Mouse (Mus musculus) gonadal fat pad, adult 2 months (tissue): ENCODE measurements around the gene Sh2b2. TPM values are rescaled to one million over a fixed set of nuclear protein-coding genes. Genes with fewer than 3 reads are reported as not detected.

Experiments used
- DNase-seq: peaks from one replicate; pipeline ENCODE4 v3.0.0-alpha.2; 2012; ENCODE audit warnings: low read depth
- polyA plus RNA-seq: library from polyadenylated mRNA; depleted of rRNA; stranded (reverse); fragments of >200 nt; gene quantifications from 2 replicates; pipeline ENCODE4 v1.2.3, GENCODE M21; 2012; rRNA removed

The Sh2b2 gene
- polyA plus RNA-seq, 1 experiment: 28.1 TPM

DNA sequence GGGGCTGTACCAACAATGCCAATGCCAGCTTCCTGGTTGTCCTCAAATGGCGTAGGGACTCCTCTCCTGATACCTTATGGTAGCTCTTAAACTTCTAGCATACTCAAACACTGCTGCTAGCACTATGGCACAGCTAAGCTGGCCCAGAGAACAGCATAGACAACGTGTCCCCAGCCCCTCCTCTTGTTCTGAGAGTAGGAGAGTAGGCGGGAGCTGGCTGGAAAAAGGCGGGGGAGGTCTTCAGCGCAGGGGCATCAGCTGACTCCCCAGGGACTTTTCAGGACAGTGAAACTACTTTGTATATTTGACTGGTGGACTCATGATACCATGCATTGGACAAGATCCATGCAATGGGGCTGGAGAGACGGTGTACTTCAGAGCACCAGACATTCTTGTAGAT is 64.3 kb downstream of the Sh2b2 start:
- no peak for DNase-seq

GRCm38 (mm10) chr5:136181197-136181596 is 65.2 kb downstream of the Sh2b2 start:
- DNase-seq: no peak

DNA sequence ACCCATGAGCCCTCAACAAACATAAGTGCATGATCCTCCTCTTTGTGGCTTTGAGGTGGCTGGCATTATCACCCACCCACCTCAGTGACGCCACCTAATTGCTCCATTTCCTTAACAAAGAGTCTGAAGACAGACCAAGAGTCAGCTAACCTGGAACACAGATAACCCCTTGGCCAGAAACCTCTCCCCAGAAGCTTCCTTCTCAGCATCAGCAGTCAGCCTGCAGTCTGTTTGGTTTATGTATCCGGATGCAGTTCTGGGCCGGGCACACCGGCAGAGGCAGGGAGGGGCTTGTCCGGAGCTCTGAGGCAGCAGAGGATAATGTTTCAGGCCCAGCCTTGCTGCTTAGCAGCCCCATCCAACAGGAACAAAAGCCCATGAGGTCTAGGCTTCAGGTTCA is 66.8 kb downstream of the Sh2b2 start:
- DNase-seq: no peak

GRCm38 (mm10) chr5:136173606-136174463 is 72.5 kb downstream of the Sh2b2 start:
- no peak for DNase-seq

GRCm38 (mm10) chr5:136172939-136173338 is 73.4 kb downstream of the Sh2b2 start:
- no peak for DNase-seq

DNA sequence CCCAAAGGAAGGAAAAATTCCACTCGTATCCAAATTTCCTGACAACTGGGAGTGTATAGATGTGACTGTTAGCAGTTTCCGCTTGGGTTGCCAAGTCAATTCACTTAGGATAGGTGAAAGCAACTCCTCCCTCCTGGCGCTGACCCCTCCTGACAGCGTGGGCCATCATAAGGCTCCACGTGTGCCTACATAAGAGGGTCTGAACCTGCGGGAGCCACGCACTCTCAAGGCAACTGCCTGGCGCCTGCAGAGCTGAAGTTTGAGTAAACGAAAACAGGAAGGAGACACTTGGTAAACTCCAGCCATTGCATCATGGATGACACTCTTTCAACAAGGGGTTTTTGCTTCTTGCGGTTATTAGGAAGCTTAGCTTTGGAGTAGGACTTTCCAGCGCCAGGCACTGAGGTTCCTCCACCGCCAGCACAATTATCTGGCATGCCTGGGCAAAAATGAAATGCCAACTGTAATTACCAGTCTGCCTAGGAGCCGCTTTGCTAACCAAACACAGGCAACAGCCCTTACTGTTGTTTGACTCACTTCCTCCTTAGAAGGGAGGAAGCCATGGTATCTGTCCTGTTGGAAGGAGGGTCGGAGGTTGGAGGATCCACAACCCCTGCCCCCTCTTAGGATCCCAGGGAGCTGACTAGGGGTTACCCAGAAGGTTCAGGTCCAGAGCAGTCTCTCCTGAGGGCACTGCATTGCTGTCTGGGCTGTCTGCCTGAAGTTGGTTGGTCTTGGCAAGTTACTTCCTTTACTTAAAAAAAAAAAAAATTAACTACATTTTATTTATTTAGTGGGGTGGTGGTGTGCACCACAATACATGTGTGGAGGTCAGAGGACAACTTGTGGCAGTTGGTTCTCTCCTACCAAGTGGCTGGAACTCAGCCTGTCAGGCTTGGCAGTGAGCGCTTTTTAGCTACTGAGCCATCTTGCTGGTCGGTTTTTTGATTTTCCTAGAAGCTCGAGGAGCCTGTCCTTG is 74.7 kb downstream of the Sh2b2 start:
- DNase-seq: no peak

- no peak for DNase-seq
Observed at GRCm38 (mm10) chr5:136170512-136171362, 75.6 kb downstream of the Sh2b2 start, which contains the start of gene Orai2. Gene Orai2, minus strand, starts transcription at chr5:136170713.

- no peak for DNase-seq
Observed at GRCm38 (mm10) chr5:136169626-136170511, 76.5 kb downstream of the Sh2b2 start.

Other genes with a start within 250 kb of the Sh2b2 start
- gene Upk3b, start 208.1 kb downstream of the Sh2b2 start, polyA plus RNA-seq: 29.6 and 32.1 TPM in 2 replicates
- gene Upk3bl, start 192.1 kb downstream of the Sh2b2 start, polyA plus RNA-seq: 0.99 and 1.1 TPM in 2 replicates
- 11.2 and 12.8 TPM in 2 replicates for gene Rasa4, start 162.6 kb downstream of the Sh2b2 start, polyA plus RNA-seq
- gene Polr2j, start 129.9 kb downstream of the Sh2b2 start, polyA plus RNA-seq: 91.4 and 107 TPM in 2 replicates
- 19.4 and 22.3 TPM in 2 replicates for gene Lrwd1, start 110.5 kb downstream of the Sh2b2 start, polyA plus RNA-seq
- 10.8 and 11.2 TPM in 2 replicates for gene Alkbh4, start 110.4 kb downstream of the Sh2b2 start, polyA plus RNA-seq
- gene Orai2, start 75.8 kb downstream of the Sh2b2 start, polyA plus RNA-seq: 9.3 and 10.0 TPM in 2 replicates
- 11.9 and 12.9 TPM in 2 replicates for gene Prkrip1, start 47.6 kb downstream of the Sh2b2 start, polyA plus RNA-seq